Mouse (Mus musculus) megakaryocyte progenitor cell, adult 5-6 weeks (primary cell): ENCODE data around the gene Sema4d. TPM values are rescaled to one million over a fixed set of nuclear protein-coding genes. Genes with fewer than 3 reads are reported as not detected.

Experiments
- ATAC-seq: replicated peaks from 2 replicates; pipeline ENCODE4 v1.8.0; 2016; ENCODE audit warnings: mild to moderate bottlenecking, moderate TSS enrichment, inconsistent platforms; ENCODE audit not compliant: poor library complexity
- total RNA-seq, 2 experiments: library from RNA; stranded (forward) in 1 of 2; stranded (reverse) in 1 of 2; fragments of 157-497, 149-512 nt in 1 of 2; fragments of 200-1000 nt in 1 of 2; gene quantifications; 2 replicates each; pipeline versions ENCODE4 v1.2.3 to v1.2.4; 2015 to 2017

Gene Sema4d
- total RNA-seq, 2 experiments from 2014 or later, result 8.6 to 25.4 TPM

DNA sequence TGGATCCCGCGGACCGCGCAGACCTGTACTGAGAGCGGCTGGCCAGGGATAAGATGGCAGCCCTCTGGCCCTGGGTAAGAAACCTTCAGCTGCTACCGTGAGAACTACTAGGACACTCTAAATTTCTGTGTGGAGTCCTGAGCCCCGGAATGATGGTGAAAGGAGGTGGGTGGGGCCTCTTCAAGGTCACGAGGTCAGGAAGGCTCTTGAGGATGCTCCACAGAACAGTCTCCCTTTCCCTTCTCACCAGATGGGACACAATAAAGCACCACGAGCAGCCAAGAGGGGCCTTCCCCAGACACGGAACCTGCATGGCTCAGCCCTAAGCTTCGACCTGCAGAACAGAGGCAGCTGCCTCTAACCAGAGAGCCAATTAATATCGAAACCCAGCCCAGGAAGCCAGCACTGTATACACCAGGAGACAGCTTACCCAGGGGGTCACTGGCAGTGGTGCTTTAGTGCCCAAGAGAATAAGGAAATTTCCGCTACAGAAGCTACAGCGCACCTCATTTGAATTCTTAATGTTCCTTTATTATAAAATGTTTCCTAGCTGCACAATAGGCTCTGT lies 61.4 kb downstream of the Sema4d start:
- no peak for ATAC-seq

- ATAC-seq, result no peak
These were observed 62.1 kb downstream of the Sema4d start for GRCm38 (mm10) chr13:51731474-51731873.

- peak; percentile 24 for ATAC-seq
These were observed 63.6 kb downstream of the Sema4d start for GRCm38 (mm10) chr13:51729887-51730361.

DNA sequence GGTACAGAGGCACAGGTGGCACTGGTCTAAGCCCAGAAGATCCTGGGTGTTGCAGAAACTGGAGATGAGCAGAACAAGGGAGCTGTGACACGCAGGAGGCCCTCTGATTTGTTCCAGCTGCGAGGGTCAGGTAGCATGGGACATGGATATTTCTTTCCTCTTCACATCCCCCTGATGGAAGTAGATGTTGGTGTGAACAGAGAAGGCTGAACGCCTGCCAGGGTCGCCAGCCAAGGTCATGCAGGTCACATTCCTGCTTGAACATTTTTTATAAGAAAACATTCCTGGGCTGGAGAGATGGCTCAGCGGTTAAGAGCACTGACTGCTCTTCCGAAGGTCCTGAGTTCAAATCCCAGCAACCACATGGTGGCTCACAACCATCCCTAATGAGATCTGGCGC lies 66.2 kb downstream of the Sema4d start:
- no peak for ATAC-seq

DNA sequence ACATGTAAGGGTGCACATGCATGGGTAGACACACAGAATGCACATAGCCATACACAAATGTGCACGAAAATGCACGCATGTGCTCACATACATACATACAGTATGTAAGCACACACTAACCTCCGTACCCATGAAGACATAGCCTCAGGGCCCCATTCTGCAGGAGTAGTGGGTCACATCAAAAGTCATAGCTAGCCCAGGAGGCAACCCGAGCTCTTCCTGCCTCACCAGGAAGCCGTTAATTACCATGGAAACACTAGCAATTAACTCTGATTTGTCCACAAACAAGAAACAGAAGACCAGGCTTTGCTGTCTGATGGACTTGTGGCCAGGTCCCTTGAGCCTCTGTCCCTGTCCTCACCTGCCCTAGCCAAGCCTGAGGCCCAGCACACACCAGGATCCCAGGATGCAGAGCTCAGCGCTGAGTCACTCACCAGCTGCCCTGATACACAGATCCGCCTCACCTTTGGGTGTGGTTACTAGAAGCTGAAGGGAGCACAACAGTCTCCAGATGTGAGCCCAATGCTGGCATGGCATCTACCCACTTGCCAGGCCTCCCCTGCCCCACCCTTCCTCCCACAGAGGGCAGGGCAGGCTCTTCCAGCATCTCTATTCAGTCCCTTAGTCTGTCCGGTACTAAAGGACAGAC lies 67.5 kb downstream of the Sema4d start:
- peak; percentile 80 for ATAC-seq

GRCm38 (mm10) chr13:51725446-51725845 lies 68.1 kb downstream of the Sema4d start:
- no peak for ATAC-seq

DNA sequence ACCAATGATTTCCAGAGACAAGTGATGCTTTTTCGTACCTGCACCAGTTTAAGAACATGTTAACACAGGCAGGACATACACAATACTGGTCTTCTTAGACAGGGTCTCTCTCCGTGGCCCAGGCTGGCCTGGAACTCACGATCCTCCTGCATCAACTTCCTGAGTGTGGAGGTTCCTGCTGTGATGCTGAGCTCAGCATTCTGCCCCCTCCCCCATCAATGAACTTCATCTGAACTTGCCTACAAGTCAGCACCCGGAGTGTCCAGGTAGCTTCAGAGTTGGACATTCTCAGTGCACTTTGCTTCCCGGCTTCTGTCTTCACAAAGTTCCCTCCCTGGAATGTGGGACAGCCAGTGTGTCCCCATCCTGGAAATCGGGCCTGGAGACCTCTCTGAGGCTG lies 69.0 kb downstream of the Sema4d start:
- ATAC-seq, result no peak

- no peak for ATAC-seq
These were observed 70.4 kb downstream of the Sema4d start for GRCm38 (mm10) chr13:51723114-51723513.

GRCm38 (mm10) chr13:51720556-51720955 lies 73.0 kb downstream of the Sema4d start:
- ATAC-seq, result peak; percentile 51; the same call in 1 of the 2 replicates

DNA sequence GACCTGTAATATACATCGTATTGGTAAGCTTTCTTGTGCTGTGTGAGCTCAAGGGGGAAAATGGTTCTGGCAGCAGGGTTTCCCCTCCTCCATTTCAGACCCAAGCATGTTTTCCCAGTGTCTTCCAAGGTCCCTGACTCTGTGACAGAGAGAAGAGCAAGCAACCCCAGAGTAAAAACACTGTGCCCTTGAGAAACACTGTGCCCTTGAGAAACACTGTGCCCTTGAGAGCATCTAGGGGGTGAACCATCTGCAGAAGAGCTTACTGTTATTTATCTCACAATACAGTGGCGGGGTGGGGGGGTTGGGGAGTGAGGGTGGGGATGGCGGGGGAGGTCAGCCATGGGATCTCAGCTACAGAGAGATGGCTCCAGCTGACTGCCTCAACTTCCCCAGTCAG lies 74.3 kb downstream of the Sema4d start:
- ATAC-seq, result no peak

GRCm38 (mm10) chr13:51716350-51717263 lies 76.9 kb downstream of the Sema4d start:
- ATAC-seq, result no peak

DNA sequence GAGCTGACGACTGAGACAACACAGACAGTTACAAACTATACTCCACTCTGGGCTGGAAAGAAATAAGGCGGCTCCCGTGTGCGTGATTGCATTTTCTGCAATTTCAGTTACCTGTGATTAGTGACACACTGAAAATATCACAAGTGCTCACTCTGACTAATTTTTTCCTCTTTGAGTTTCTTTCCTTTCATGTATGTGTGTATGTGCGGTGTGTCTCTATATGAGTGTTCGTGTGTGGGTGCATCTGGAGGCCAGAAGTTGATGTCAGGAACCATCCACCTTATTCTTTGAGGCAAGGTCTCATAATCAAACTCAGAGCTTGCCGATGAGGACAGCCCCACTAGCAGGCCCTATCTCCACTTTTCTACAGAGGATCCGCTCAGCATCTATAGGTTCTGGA lies 81.5 kb downstream of the Sema4d start:
- no peak for ATAC-seq

DNA sequence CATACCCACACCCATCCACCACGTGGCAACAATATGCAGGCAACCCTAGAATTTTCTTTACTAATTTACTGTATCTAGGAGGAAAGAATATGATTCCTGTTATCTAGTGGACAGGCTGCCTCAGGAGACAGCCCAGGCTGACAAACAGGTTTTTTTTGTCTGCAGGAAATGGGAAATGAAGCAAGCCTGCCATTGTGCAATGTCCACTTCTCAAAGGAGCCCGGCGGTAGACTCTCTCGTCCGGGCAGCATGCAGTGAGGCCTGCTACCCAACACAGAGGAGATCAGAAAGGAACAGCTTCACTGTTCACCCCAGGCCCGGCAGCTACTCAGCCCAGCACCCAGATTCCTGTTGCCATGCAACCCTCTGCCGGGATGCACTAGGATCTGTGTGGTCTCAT lies 82.8 kb downstream of the Sema4d start:
- ATAC-seq, result peak; percentile 78

GRCm38 (mm10) chr13:51705882-51706854 lies 87.4 kb downstream of the Sema4d start:
- peak; percentile 47 for ATAC-seq

DNA sequence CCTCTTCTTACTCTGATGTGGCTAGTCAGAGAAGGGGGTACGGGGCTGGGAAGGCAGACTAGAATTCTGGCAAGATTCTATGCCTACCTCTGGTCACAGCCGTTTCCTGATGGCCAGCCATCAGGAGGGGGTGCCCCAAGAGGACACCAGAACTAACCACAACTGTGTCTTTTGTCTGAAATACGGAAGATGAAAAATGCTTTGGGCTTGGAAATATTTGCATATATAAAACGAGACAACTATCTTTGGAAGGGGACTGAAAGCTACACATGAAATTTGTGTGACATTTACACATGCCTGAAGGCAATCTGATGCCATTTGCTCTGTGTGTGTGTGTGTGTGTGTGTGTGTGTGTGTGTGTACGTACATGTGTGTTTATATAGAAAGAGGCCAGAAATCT lies 89.7 kb downstream of the Sema4d start:
- no peak for ATAC-seq

DNA sequence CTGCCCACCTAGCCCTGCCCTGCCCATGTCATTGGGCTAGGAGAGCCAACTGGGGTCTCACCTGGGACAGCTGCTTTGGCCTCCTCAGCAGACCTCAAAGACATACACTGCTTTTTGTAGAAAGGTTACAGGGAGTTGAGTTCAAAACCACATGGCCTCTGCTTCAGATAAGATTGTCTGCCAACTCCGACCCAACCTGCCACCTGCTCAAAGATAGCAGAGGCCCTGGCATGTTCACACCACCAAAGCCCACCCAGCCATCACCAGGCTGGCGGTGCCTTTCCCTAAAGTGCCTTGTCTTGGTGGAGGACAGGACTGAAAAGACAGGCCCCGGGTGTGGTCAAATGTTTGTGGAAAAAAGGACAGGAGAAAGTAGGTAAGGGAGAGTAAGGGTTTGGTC lies 95.2 kb downstream of the Sema4d start:
- peak; percentile 47 for ATAC-seq

GRCm38 (mm10) chr13:51697897-51698296 lies 95.7 kb downstream of the Sema4d start:
- peak; percentile 15; the same call in 1 of the 2 replicates for ATAC-seq

DNA sequence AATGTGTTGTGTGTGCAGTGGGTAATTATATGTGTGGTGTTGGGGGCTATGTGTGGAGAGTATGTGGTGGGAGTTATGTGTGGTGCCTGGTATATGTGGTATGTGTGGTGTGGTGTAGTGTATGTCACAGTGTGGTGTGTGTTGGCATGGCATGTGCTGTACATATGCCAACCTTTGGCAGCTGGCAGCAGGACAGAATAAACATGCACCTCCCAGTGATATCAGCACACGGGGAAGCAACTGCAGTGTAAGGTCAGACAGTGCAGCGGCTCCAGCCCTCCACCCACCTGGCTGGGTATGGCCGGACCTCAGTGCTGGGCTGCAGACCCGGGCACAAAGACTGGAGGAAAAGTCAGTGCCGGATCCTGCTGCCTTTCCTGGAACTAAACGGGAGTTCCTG lies 96.1 kb downstream of the Sema4d start:
- ATAC-seq, result peak; percentile 49

DNA sequence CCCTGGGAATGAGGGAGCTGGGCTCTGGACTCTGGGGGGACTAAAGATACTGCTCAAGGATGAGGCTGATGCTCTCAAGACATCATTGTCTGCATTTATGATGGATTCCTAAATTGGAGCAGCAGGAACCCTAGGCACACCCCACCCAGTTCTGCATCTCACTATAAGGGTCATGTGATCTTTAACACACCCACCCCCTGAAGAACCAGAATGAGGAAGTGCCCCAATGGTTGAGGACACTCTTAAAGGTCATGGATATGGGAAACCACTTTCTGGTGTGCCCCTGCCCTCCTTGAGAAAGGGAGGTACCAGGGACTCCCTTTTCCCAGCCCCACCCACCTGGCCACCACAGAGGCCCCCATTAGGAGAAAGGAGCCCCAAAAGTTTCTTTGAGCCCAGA lies 97.1 kb downstream of the Sema4d start:
- peak; percentile 51 for ATAC-seq

GRCm38 (mm10) chr13:51688688-51689087 lies 104.9 kb downstream of the Sema4d start:
- peak; percentile 55 for ATAC-seq
